Mouse (Mus musculus): ENCODE measurements around the gene Ddit4. TPM values are rescaled to one million over a fixed set of nuclear protein-coding genes. Genes with fewer than 3 reads are reported as not detected.

Ddit4 gene
- polyA plus RNA-seq, 1 experiment from 2014 or later: 77.0 TPM

DNA sequence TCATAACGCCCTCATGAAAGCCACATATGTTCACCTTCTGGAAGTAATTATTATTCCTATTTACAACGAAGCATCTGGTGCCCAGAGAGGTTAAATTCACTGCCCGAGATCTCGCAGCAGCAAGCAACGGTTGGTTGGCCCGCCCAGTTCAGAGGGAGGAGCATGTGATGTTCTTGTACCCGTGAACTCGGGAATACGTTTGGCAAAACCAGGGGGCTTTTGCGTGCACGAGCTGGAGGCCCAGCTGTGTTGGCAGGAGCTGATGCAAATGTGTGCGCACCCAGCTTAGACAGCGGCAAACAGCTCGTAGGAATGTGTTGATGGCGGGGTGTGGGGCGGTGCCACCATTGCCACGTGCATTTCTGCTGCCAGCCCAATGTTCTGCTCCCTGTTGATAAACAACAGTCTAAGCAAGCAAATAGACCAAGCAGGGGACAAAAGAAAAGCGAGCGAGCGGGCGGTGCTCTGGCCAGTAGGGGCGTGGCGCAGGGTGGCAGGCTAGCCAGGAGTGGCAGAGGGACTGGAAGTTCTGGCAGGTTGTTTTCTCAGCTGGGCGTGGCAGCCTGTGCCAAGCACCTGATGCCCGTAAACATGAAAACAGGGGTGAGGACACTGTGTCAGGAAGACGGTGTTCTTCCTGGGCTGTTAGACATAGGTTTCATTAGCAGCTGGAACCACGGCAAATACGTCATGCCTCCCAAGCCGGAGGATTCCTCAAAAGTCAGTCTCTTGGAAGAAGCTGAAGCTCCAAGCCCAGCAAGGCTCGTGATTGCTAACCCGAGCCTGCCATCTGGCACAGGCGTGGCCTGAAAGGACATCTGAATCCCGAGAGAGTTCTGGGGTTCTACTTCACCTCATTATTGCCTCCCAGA, 30.6 kb downstream of the Ddit4 start:
- ATAC-seq (ENCODE audit: low FRiP score, low read depth): peak; percentile 68
- H3K9ac ChIP-seq: peak overlapping the region; percentile 63
- H3K4me1 ChIP-seq: peaks cover 56% of the 10 kb centered on the region
- no peaks in the 10 kb centered on the region for H3K36me3 ChIP-seq
- WGBS: 1% methylated on average over 33 of the region's 33 CpGs
- H3K27me3 ChIP-seq: no peaks in the 10 kb centered on the region
- H3K4me2 ChIP-seq (replicated peaks): peak overlapping the region; percentile 82
- H3K27ac ChIP-seq: peak overlapping the region; percentile 92
- no peaks in the 10 kb centered on the region for H3K9me3 ChIP-seq
- peak overlapping the region; percentile 44 for H3K4me3 ChIP-seq

GRCm38 (mm10) chr10:59920485-59920809, 31.2 kb downstream of the Ddit4 start:
- WGBS: 9% methylated on average over 7 of the region's 7 CpGs
- Histone ChIP-seq H3K4me3 (peak overlapping the region; percentile 44), H3K27ac (peak overlapping the region; percentile 92), H3K9me3 (no peaks in the 10 kb centered on the region), H3K36me3 (no peaks in the 10 kb centered on the region), H3K4me2 (replicated peaks) (peak overlapping the region; percentile 82), H3K9ac (peak overlapping the region; percentile 63), H3K27me3 (no peaks in the 10 kb centered on the region), H3K4me1 (peaks cover 62% of the 10 kb centered on the region)
- ATAC-seq (ENCODE audit: low FRiP score, low read depth): no peak

DNA sequence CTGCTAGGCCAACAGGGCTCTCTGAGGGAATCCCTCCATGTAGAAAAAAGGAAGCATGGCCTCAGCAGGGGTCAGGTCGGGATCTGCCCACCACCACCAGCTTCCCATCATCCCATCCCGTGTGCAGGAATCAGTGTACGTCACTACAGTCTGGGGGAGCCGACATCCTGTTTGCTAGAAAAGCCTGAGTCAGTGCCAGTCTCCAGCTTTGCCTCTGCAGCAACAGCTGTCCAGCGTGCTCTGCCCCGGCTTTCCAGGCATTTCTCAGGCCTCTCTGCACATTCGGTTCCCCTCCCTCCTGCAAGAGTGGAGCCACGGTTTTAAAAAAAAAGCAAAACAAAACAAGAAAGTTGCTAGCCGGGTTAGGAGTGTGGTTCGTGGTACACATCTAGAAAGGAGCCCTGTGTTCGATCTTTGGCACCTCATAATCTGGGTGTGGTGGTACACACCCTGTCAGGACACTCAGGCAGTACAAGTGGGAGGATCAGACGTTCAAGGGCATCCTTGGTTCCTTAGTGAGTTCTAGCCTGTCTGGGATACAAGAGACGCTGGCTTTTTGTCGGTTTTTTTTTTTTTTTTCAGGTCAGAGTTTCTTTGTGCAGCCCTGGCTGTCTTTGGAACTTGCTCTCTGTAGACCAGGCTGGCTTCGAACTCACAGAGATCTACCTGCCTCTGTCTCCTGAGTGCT, 32.0 kb downstream of the Ddit4 start:
- no peak for ATAC-seq (ENCODE audit: low FRiP score, low read depth)
- H3K9ac ChIP-seq: no peak overlapping the region
- peak overlapping the region; percentile 82; the same call in 1 of the 2 replicates for H3K4me2 ChIP-seq (replicated peaks)
- WGBS: 24% methylated on average over 15 of the region's 15 CpGs
- peak overlapping the region; percentile 92 for H3K27ac ChIP-seq
- H3K4me1 ChIP-seq: peaks cover 61% of the 10 kb centered on the region
- H3K36me3 ChIP-seq: no peaks in the 10 kb centered on the region
- no peaks in the 10 kb centered on the region for H3K27me3 ChIP-seq
- H3K4me3 ChIP-seq: no peak overlapping the region
- H3K9me3 ChIP-seq: no peaks in the 10 kb centered on the region

GRCm38 (mm10) chr10:59918111-59918510, 33.5 kb downstream of the Ddit4 start:
- Histone ChIP-seq H3K36me3 (no peaks in the 10 kb centered on the region), H3K4me3 (no peak overlapping the region), H3K4me1 (peaks cover 56% of the 10 kb centered on the region), H3K27me3 (no peaks in the 10 kb centered on the region), H3K9me3 (no peaks in the 10 kb centered on the region), H3K27ac (no peak overlapping the region), H3K4me2 (replicated peaks) (no peak overlapping the region), H3K9ac (no peak overlapping the region)
- no peak for ATAC-seq (ENCODE audit: low FRiP score, low read depth)
- 83% methylated on average over 4 of the region's 4 CpGs for WGBS

- under 1% methylated on average over 10 of the region's 10 CpGs for WGBS
- Histone ChIP-seq H3K4me1 (peaks cover 57% of the 10 kb centered on the region), H3K9me3 (no peaks in the 10 kb centered on the region), H3K4me3 (peak overlapping the region; percentile 32), H3K4me2 (replicated peaks) (peak overlapping the region; percentile 64), H3K27me3 (no peaks in the 10 kb centered on the region), H3K27ac (peak overlapping the region; percentile 90), H3K9ac (peak overlapping the region; percentile 50; the same call in 1 of the 2 replicates), H3K36me3 (no peaks in the 10 kb centered on the region)
- ATAC-seq (ENCODE audit: low FRiP score, low read depth): peak; percentile 86
Observed at GRCm38 (mm10) chr10:59916649-59917048, 35.0 kb downstream of the Ddit4 start.

DNA sequence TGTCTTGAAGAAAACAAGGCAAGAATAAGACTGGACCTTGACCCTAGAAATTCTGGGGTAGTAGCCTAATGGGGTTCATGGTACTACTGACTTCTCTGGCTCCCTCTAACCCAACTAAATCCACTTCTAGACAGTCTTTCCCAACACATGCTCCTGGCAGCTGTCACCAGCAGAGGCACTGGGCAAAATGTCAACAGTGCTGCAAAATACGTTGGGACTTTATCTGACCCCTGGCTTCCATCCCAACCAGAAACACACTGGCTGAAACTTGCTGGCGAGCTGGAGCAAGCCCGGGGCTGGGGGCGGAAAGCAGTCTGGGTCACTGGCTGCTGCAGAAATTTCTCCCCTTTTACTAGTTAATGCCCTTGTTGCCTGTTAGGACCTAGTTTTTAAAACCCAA, 35.5 kb downstream of the Ddit4 start:
- H3K27ac ChIP-seq: peak overlapping the region; percentile 90
- H3K4me1 ChIP-seq: peaks cover 57% of the 10 kb centered on the region
- H3K9me3 ChIP-seq: no peaks in the 10 kb centered on the region
- ATAC-seq (ENCODE audit: low FRiP score, low read depth): peak; percentile 6; the same call in 1 of the 2 replicates
- H3K4me3 ChIP-seq: peak overlapping the region; percentile 32
- no peaks in the 10 kb centered on the region for H3K27me3 ChIP-seq
- H3K4me2 ChIP-seq (replicated peaks): peak overlapping the region; percentile 64
- 2% methylated on average over 4 of the region's 4 CpGs for WGBS
- H3K36me3 ChIP-seq: no peaks in the 10 kb centered on the region
- H3K9ac ChIP-seq: peak overlapping the region; percentile 50; the same call in 1 of the 2 replicates

DNA sequence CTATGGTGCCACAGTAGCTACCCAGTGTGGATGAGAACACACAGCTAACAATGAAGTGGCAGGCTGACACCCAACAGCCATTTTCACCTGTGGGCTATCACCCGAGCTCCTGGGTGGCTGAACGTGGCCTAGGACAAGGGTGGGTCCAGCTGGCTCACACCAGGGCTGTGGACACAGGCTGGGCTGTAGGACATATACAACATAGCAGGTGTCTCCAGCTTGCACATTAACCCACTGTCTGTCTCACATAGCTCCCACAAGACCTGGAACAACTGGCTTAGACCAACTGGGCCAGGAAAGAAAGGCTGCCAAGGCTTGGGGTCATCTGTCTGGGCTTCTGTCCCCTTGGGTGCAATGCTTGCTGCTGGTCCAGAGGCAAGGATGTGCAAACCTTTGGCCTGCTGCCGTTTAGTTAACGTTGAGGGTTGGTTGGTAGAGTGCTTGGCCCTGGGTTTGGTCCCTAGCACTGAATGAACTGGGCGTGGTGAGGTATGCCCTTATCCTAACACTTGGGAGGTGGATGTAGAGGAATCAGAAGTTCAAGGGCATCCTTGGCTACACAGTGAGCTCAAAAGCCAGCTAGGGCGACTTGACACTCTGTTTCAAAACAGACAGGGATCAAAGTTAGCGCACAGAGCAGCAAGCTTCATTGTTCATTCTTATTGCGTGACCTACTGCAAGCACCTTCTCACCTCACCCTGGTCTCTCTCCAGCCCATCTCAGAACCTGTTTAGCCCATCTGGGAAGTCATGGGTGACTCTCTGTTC, 36.3 kb downstream of the Ddit4 start:
- Histone ChIP-seq H3K27me3 (no peaks in the 10 kb centered on the region), H3K4me3 (no peak overlapping the region), H3K9me3 (no peaks in the 10 kb centered on the region), H3K9ac (no peak overlapping the region), H3K27ac (peak overlapping the region; percentile 90), H3K4me1 (peaks cover 57% of the 10 kb centered on the region), H3K36me3 (no peaks in the 10 kb centered on the region), H3K4me2 (replicated peaks) (no peak overlapping the region)
- WGBS: 88% methylated on average over 8 of the region's 8 CpGs
- ATAC-seq (ENCODE audit: low FRiP score, low read depth): no peak

DNA sequence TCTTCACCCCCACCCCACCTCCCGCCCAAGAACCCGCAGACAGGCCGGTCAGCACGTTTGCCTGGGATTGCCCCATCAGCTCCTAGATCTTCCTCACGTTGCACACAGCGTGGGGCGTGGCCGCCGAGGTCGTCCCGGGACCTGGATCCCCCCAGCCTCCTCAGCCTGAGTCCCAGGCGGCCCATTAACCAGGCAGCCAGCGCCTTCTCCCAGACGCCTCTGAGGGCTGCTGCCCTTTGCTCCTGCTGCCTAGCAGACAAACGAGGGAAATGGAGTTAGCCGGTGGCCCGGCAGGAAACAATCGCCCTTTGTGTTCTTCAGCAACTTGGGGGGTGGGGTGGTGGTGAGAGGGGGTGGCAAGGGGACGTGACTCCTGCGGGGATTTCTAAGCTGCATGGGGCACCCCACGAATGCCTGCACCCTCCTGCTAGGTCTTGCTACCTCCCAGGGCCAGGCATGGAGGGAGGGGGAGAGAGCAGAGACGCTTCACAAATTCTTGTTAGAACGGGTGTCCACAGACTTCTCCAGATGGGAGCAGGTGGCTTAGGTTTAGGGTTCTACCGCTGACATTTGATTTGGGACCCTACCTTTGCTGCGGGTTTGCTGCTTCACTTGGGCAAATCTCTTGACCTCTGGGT, 40.0 kb downstream of the Ddit4 start:
- Histone ChIP-seq H3K4me2 (replicated peaks) (peak overlapping the region; percentile 57), H3K27ac (peak overlapping the region; percentile 67; the same call in 1 of the 2 replicates), H3K36me3 (no peaks in the 10 kb centered on the region), H3K9me3 (no peaks in the 10 kb centered on the region), H3K27me3 (no peaks in the 10 kb centered on the region), H3K9ac (peak overlapping the region; percentile 54), H3K4me3 (peak overlapping the region; percentile 11), H3K4me1 (peaks cover 68% of the 10 kb centered on the region)
- no peak for ATAC-seq (ENCODE audit: low FRiP score, low read depth)
- WGBS: 3% methylated on average over 25 of the region's 25 CpGs

DNA sequence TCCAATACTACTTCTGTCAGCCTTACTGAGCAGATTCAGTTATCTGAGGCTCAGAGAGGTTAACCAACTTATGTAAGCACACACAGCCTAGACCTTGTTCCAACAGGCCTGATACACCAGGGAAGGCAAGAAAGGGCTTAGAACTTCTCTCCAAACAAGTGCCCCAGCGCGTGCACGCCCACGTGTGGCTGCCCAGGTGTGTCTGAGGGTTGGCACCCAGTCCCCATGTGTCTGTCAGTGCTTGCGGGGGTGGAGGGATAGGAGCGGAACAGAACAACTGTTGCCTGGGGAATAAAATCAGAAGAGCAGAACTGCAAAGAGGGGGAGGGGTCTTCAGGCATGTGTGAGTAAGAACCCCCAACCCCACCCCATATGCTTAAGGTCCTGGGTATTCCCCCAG, 40.5 kb downstream of the Ddit4 start:
- Histone ChIP-seq H3K27ac (0 out of 2 replicates have a peak overlapping the region, but pooled peaks have one; percentile 67), H3K4me1 (peaks cover 64% of the 10 kb centered on the region)

DNA sequence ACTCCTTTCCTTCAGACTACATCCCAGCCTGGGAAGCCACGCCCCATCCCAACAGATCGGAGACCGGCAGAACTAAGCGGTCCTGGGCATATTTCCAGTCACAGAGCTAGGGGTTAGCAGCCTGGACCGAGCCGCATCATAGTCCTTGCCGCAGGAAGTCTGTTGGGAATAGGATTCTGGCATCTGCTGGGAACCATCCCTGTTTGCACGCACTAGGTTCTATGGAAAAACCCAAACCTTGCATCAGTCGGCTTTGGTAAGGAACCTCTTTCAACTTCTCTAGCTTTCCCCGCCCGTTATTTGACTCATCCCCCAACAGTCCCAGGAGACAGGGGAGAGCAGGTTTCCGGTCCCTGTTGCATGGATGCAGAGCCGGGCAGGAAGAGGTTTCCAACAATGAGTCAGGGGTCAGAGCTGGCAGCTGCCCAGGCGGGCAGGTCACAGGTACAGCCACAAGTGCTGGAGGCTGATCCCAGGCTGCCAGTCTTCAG, 42.2 kb downstream of the Ddit4 start:
- Histone ChIP-seq H3K9ac (no peak overlapping the region), H3K4me1 (peaks cover 58% of the 10 kb centered on the region), H3K36me3 (no peaks in the 10 kb centered on the region), H3K27me3 (no peaks in the 10 kb centered on the region), H3K9me3 (no peaks in the 10 kb centered on the region), H3K27ac (peak overlapping the region; percentile 73; the same call in 1 of the 2 replicates), H3K4me2 (replicated peaks) (peak overlapping the region; percentile 49), H3K4me3 (peak overlapping the region; percentile 18; the same call in 1 of the 2 replicates)
- 8% methylated on average over 14 of the region's 14 CpGs for WGBS
- ATAC-seq (ENCODE audit: low FRiP score, low read depth): peak; percentile 5; the same call in 1 of the 2 replicates

More for the DNA sequence above, 40.5 kb downstream of the Ddit4 start:
- no peak for ATAC-seq (ENCODE audit: low FRiP score, low read depth)
- Histone ChIP-seq H3K4me3 (peak overlapping the region; percentile 11; the same call in 1 of the 2 replicates), H3K9me3 (no peaks in the 10 kb centered on the region), H3K27me3 (no peaks in the 10 kb centered on the region), H3K9ac (peak overlapping the region; percentile 54; the same call in 1 of the 2 replicates), H3K36me3 (no peaks in the 10 kb centered on the region), H3K4me2 (replicated peaks) (peak overlapping the region; percentile 57)
- 35% methylated on average over 6 of the region's 6 CpGs for WGBS

GRCm38 (mm10) chr10:59908776-59909315, 42.8 kb downstream of the Ddit4 start:
- 0 out of 2 replicates have a peak, but pooled peaks have one; percentile 12 for ATAC-seq (ENCODE audit: low FRiP score, low read depth)
- WGBS: 49% methylated on average over 7 of the region's 7 CpGs

More at GRCm38 (mm10) chr10:59908776-59909315, 42.8 kb downstream of the Ddit4 start:
- Histone ChIP-seq H3K9ac (no peak overlapping the region; the same call in 1 of the 2 replicates), H3K27ac (peak overlapping the region; percentile 73; the same call in 1 of the 2 replicates), H3K4me1 (peaks cover 58% of the 10 kb centered on the region), H3K27me3 (no peaks in the 10 kb centered on the region), H3K4me2 (replicated peaks) (peak overlapping the region; percentile 49), H3K4me3 (no peak overlapping the region), H3K36me3 (no peaks in the 10 kb centered on the region), H3K9me3 (no peaks in the 10 kb centered on the region)

Data from limb, embryonic 13.5 days (tissue).